Comparison of ENCODE assay signal across 8 mouse cellular contexts in the genomic region with DNA sequence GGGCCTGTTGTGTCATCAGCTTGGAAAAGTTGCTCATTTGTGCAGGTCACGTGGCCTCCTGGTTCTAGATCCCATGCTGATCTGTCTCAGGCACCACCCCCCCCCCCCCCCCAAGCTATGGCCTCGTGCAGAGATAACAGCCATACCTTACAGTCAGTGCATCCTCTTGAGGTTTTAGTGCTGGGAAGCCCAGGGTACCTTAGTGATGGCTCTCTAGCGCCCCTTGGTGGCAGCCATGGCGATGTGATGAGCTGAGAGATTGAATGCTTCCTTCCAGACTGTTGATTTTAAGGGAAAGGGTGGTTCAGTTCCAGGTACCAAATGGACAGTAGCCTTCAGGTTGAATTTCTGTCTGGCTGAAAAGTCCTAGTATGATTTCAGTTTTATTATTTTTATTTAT. TPM values are rescaled to one million over a fixed set of nuclear protein-coding genes. Genes with fewer than 3 reads are reported as not detected.
DNase-seq lines count a peak whose midpoint lies in the region; ATAC-seq and TF ChIP-seq lines count a peak whose summit lies in the region.

No protein-coding gene starts in this region.

- no peak overlapping the region for H3K9ac ChIP-seq in heart, embryonic 16.5 days (ENCODE audit: low read length)
- H3K9ac ChIP-seq in liver, embryonic 14.5 days (replicated peaks), result no peak overlapping the region
- H3K9ac ChIP-seq in neural tube, embryonic 15.5 days (replicated peaks), result no peak overlapping the region

- no peaks in the 10 kb centered on the region for H3K27me3 ChIP-seq in G1E (ENCODE audit: insufficient read depth, low read length)
- H3K27me3 ChIP-seq in forebrain, embryonic 10.5 days (ENCODE audit: poor library complexity, severe bottlenecking), result no peaks in the 10 kb centered on the region
- no peaks in the 10 kb centered on the region for H3K27me3 ChIP-seq in heart, embryonic 16.5 days (ENCODE audit: control insufficient read depth, insufficient read depth, low read length)
- no peaks in the 10 kb centered on the region for H3K27me3 ChIP-seq in liver, embryonic 14.5 days (ENCODE audit: control insufficient read depth, insufficient read depth, low read length)
- no peaks in the 10 kb centered on the region for H3K27me3 ChIP-seq in neural tube, embryonic 15.5 days (replicated peaks)

- H3K4me3 ChIP-seq in G1E (ENCODE audit: low read depth, low read length), result no peak overlapping the region
- no peak overlapping the region for H3K4me3 ChIP-seq in forebrain, embryonic 10.5 days
- no peak overlapping the region for H3K4me3 ChIP-seq in heart, embryonic 16.5 days (ENCODE audit: low read length)
- H3K4me3 ChIP-seq in liver, embryonic 14.5 days (ENCODE audit: insufficient read depth in 1 of 2, low read depth in 2 of 2, low read length in 2 of 2), result no peak overlapping the region
- H3K4me3 ChIP-seq in neural tube, embryonic 15.5 days (replicated peaks), result no peak overlapping the region

- DNase-seq in G1E (ENCODE audit: low spot score), result peak; percentile 53
- peak; percentile 69 for DNase-seq in c-Kit-positive CD71-negative TER-119-negative erythroid progenitor cells, embryonic 14.5 days (ENCODE audit: low read depth)
- DNase-seq in forebrain, embryonic 10.5 days (ENCODE audit: extremely low spot score, low spot score), result peak; percentile 68
- DNase-seq in kidney, postnatal 14 days, result peak; percentile 84
- DNase-seq in liver, embryonic 14.5 days (ENCODE audit: low read depth in 3 of 3, low spot score in 3 of 3), result peak in 2 of 3 experiments; percentile 41 to 46
- peak; percentile 82 for DNase-seq in urinary bladder, postnatal 25 days (ENCODE audit: low spot score)

- H3K27ac ChIP-seq in forebrain, embryonic 10.5 days, result 0 out of 2 replicates have a peak overlapping the region, but pooled peaks have one; percentile 35
- H3K27ac ChIP-seq in heart, embryonic 16.5 days (ENCODE audit: low read length), result no peak overlapping the region
- no peak overlapping the region for H3K27ac ChIP-seq in liver, embryonic 14.5 days
- no peak overlapping the region for H3K27ac ChIP-seq in neural tube, embryonic 15.5 days (replicated peaks)

- H3K9me3 ChIP-seq in G1E (replicated peaks), result no peaks in the 10 kb centered on the region
- H3K9me3 ChIP-seq in forebrain, embryonic 10.5 days, result no peaks in the 10 kb centered on the region
- no peaks in the 10 kb centered on the region for H3K9me3 ChIP-seq in heart, embryonic 16.5 days (replicated peaks; ENCODE audit: control insufficient read depth, low read length)
- no peaks in the 10 kb centered on the region for H3K9me3 ChIP-seq in liver, embryonic 14.5 days (ENCODE audit: control insufficient read depth, low read length)
- H3K9me3 ChIP-seq in neural tube, embryonic 15.5 days (replicated peaks), result no peaks in the 10 kb centered on the region

- peaks cover 36% of the 10 kb centered on the region for H3K4me1 ChIP-seq in G1E (ENCODE audit: insufficient read depth, low read depth, low read length)
- H3K4me1 ChIP-seq in forebrain, embryonic 10.5 days, result peaks cover 39% of the 10 kb centered on the region
- H3K4me1 ChIP-seq in heart, embryonic 16.5 days (ENCODE audit: control insufficient read depth, insufficient read depth, low read length), result peaks cover 42% of the 10 kb centered on the region
- no peaks in the 10 kb centered on the region; a peak in 1 of 4 replicates for H3K4me1 ChIP-seq in liver, embryonic 14.5 days (replicated peaks; ENCODE audit: control insufficient read depth in 2 of 2, insufficient read depth in 2 of 2, low read length in 1 of 2)
- peaks cover 43% of the 10 kb centered on the region for H3K4me1 ChIP-seq in neural tube, embryonic 15.5 days

- ATAC-seq in G1E (ENCODE audit: extremely low read depth, insufficient number of reproducible peaks, low FRiP score, poor library complexity, severe bottlenecking), result peak; percentile 78
- ATAC-seq in heart, embryonic 16.5 days (replicated peaks; ENCODE audit: extremely low read depth, insufficient read depth, low FRiP score), result peak; percentile 50
- peak; percentile 57; the same call in 1 of the 2 replicates for ATAC-seq in liver, embryonic 14.5 days (ENCODE audit: insufficient read depth)
- ATAC-seq in neural tube, embryonic 15.5 days (ENCODE audit: low FRiP score), result peak; percentile 51

- WGBS in forebrain, embryonic 10.5 days, result 7% methylated on average over 4 of the region's 4 CpGs
- 14% methylated on average over 4 of the region's 4 CpGs for WGBS in heart, embryonic 16.5 days
- WGBS in liver, embryonic 14.5 days (ENCODE audit: insufficient replicate concordance), result 5% methylated on average over 4 of the region's 4 CpGs
- 11% methylated on average over 4 of the region's 4 CpGs for WGBS in neural tube, embryonic 15.5 days

- H3K4me2 ChIP-seq in heart, embryonic 16.5 days (ENCODE audit: low read depth, low read length), result no peak overlapping the region
- no peak overlapping the region for H3K4me2 ChIP-seq in liver, embryonic 14.5 days (ENCODE audit: low read depth)
- no peak overlapping the region for H3K4me2 ChIP-seq in neural tube, embryonic 15.5 days

- peaks cover 94% of the 10 kb centered on the region for H3K36me3 ChIP-seq in G1E (replicated peaks)
- peaks cover 76% of the 10 kb centered on the region for H3K36me3 ChIP-seq in forebrain, embryonic 10.5 days (replicated peaks)
- H3K36me3 ChIP-seq in heart, embryonic 16.5 days (ENCODE audit: control insufficient read depth, insufficient read depth), result peaks cover 17% of the 10 kb centered on the region
- no peaks in the 10 kb centered on the region for H3K36me3 ChIP-seq in liver, embryonic 14.5 days (replicated peaks; ENCODE audit: control insufficient read depth, insufficient read depth, low read depth)
- peaks cover 26% of the 10 kb centered on the region for H3K36me3 ChIP-seq in neural tube, embryonic 15.5 days

- TF ChIP-seq EP300 in liver, embryonic 14.5 days (IDR thresholded peaks at IDR 0.05; ENCODE audit: low read depth), result no peak

- TF ChIP-seq CTCF in G1E (IDR thresholded peaks at IDR 0.05; ENCODE audit: low read depth, low read length), result peak; percentile 88
- TF ChIP-seq CTCF in liver, embryonic 14.5 days (IDR thresholded peaks at IDR 0.05; ENCODE audit: low read depth), result peak; percentile 84

RNA-seq across cellular contexts. Expression of gene Ryk, which starts 32.2 kb away (rescaled TPM):
- total RNA-seq in G1E (2014; fragmentation: Nextera tagmentation), result 110 and 117 TPM in 2 replicates
- total RNA-seq in G1E (2017), result 80.1 and 86.5 TPM in 2 replicates
- 11.0 and 17.1 TPM in 2 replicates for polyA plus RNA-seq in G1E (2012)
- polyA plus RNA-seq in forebrain, embryonic 10.5 days (2016; fragmentation: Nextera tagmentation; extraction: Ambion mirVana), result 14.4 and 14.5 TPM in 2 replicates
- 12.5 and 15.5 TPM in 2 replicates for polyA plus RNA-seq in heart, embryonic 16.5 days (2015; fragmentation: Nextera tagmentation; extraction: Ambion mirVana)
- 8.0 and 10.8 TPM in 2 replicates for polyA plus RNA-seq in liver, embryonic 14.5 days (2012; rRNA removed)
- 4.9 and 6.0 TPM in 2 replicates for polyA plus RNA-seq in liver, embryonic 14.5 days (2014; fragmentation: Nextera tagmentation; extraction: Ambion mirVana)
- 9.7 and 11.1 TPM in 2 replicates for polyA plus RNA-seq in neural tube, embryonic 15.5 days (2015; fragmentation: Nextera tagmentation; extraction: Ambion mirVana)
